Mouse (Mus musculus): ENCODE data around the gene 4931406P16Rik.

The 4931406P16Rik gene

GRCm38 (mm10) chr7:34250738-34251137, 62.6 kb downstream of the 4931406P16Rik start, which contains the start of gene Gm6096:
Gm6096 (plus strand) TSS chr7:34251038.
- DNase-seq (ENCODE audit: low spot score in 2 of 2): no peak

- no peak for DNase-seq (ENCODE audit: low spot score in 2 of 2)
Measured at GRCm38 (mm10) chr7:34246870-34247499, 66.4 kb downstream of the 4931406P16Rik start.

- no peak for DNase-seq (ENCODE audit: low spot score in 2 of 2)
Measured at GRCm38 (mm10) chr7:34242176-34242575, 71.2 kb downstream of the 4931406P16Rik start.

- no peak for DNase-seq (ENCODE audit: low spot score in 2 of 2)
Measured at GRCm38 (mm10) chr7:34238086-34238485, 75.3 kb downstream of the 4931406P16Rik start.

GRCm38 (mm10) chr7:34235602-34236001, 77.7 kb downstream of the 4931406P16Rik start:
- no peak for DNase-seq (ENCODE audit: low spot score in 2 of 2)

DNA sequence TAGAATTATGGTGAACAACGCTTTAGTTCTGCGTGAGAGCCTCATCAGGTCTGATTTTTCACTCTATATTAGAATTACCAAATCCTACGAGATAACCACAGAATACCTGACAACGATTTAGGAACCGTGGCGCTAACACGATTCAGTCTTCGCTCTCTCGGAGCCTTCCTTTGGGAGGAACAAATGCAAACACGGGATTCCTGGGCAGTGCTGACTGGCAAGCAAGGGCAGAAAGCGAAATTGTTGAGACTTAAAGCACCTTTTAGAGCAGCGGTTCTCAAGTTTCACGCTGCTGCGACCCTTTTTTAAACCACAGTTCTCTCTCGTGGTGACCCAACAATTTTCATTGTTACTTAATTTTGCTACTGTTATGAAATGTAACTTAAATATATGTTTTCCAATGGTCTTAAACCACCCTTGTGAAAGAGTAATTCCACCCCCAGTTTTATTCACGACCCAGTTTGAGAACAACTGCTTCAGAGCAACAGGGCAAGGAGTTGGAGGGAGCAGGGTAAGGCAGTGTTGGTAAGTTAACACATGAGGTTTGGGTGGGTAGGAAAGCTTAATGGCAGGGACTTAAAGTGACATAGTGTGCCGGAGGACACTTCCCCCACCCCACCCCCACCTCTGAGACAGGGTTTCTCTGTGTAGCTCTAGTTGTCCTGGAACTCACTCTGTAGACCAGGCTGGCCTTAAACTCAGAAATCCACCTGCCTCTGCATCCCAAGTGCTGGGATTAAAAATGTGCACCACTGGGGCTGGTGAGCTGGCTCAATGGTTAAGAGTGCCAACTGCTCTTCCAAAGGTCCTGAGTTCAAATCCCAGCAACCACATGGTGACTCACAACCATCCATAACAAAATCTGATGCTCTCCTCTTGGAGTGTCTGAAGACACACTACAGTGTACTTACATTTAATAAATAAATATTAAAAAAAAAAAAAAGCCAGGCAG, 78.5 kb downstream of the 4931406P16Rik start:
- no peak for DNase-seq (ENCODE audit: low spot score in 2 of 2)

DNA sequence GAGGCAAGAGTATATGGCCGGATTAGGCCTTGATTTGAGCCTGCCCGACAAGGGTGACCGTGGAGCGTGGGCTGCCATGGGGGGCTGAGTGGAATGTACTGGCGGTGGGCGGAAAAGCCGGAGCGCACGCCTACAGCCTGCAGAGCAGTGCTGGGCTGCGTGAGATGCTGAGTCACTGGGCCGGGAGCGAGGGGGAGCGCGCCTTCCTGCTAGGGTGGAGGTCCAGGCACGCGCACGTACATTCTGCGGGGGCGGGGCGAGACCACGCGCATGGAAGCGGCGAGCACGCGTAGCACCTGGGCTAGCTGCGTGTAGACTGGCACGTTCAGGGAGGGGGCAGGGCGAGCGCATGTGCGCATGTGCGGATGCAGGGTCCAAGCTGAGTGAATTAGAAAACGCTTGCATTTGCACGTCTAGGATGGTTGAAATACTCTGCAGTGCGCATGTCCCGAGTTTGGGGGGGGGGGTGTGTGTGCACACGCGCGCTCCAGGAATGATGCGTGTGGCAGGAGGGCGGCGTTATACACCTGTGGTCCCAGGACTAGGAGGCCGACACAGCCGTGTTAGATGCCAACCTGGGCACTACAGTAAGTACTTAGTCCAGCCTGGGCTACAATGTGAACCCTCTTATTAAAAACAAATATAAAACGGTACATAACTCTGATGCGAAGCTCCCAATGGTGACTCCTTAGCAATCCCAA, 79.3 kb downstream of the 4931406P16Rik start:
- DNase-seq (ENCODE audit: low spot score in 2 of 2): peak; percentile 99

GRCm38 (mm10) chr7:34232785-34233725, 80.3 kb downstream of the 4931406P16Rik start:
- DNase-seq (ENCODE audit: low spot score in 2 of 2): no peak

DNA sequence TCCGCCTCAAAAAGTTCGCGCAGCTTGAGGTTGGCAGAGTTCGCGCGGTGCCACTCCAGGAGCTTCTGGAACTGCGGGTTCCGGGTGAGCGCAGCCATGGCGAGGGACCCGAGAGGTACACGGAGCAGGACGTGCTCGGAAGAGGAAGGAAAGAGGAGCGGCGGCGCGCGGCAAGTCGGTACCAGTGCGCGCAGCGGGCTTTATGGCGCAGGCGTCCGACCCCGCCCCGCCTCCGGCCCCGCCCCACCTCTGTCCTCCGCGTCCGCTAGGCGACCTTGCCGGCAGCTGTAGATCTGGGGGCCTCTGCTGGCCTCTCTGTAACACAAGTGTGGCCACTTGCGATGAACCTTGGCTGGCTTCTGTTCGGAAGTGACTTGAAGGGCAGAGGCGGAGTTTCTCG, 83.2 kb downstream of the 4931406P16Rik start, which contains the start of gene Gpi1:
Gene Gpi1 (minus strand): TSS at position 221 of the 400 bp plus-strand sequence.
- DNase-seq (ENCODE audit: low spot score in 2 of 2): peak; percentile 71 to 77

- peak; percentile 38 to 57 for DNase-seq (ENCODE audit: low spot score in 2 of 2)
Measured at GRCm38 (mm10) chr7:34229691-34230111, 83.7 kb downstream of the 4931406P16Rik start.

GRCm38 (mm10) chr7:34229153-34229552, 84.2 kb downstream of the 4931406P16Rik start:
- DNase-seq (ENCODE audit: low spot score in 2 of 2): no peak

GRCm38 (mm10) chr7:34228641-34229040, 84.7 kb downstream of the 4931406P16Rik start:
- DNase-seq (ENCODE audit: low spot score in 2 of 2): peak in 1 of 2 experiments; percentile 36

- DNase-seq (ENCODE audit: low spot score in 2 of 2): no peak
Measured at GRCm38 (mm10) chr7:34226846-34227245, 86.5 kb downstream of the 4931406P16Rik start.

DNA sequence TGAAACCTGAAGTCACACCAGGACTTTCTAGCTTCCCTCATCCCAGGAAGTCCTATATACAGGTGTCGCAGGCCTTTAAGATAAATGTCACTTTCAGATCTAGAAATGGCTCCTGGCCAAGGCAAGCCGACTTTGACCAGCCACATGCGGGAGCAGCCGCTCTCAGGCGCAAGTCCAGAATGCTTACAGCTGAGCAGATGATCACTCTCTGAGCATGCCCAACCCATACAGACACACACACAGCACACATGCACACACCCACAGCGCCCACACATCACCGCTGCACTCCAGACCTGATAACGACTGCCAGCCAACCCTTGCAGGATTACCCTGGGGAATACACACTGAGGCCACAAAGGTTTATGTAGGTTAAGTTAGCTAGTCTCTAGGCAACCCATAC, 87.3 kb downstream of the 4931406P16Rik start:
- DNase-seq (ENCODE audit: low spot score in 2 of 2): no peak

DNA sequence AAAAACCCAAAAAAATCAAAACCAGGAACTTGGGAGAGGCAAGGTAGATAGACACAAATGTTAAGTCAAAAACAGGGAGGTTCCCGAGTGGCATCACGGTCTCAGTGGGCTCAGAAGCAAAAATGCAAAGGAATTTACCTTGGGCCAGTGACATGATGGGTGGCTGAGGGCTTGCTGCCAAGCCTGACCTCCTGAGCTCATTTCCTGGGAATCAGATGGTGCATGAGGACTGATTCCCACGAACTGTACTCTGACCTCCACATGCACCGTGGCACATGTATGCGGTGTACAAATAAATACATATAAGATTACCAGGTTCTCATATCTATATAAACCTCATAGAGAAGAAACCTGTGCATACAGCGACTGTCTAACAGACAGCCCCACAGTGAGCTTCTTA, 89.0 kb downstream of the 4931406P16Rik start:
- no peak for DNase-seq (ENCODE audit: low spot score in 2 of 2)

DNA sequence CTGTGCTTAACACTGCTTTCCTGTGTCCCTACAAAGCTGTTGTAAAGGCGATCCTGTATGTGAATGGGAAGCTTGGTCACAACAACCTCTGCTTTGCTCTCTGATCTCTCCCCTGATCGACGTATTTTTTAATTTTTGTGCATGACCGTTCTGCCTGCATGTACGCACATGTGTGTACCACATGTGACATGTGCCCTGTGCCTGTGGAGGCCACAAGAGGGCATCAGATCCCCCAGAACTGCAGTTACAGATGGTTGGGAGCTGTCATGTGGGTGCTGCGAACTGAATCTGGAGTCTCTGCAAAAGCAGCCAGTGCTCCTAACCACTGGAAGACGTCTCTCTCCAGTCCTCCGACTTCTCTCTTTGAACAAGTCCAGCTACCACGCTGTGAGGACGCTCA, 91.0 kb downstream of the 4931406P16Rik start:
- no peak for DNase-seq (ENCODE audit: low spot score in 2 of 2)

DNA sequence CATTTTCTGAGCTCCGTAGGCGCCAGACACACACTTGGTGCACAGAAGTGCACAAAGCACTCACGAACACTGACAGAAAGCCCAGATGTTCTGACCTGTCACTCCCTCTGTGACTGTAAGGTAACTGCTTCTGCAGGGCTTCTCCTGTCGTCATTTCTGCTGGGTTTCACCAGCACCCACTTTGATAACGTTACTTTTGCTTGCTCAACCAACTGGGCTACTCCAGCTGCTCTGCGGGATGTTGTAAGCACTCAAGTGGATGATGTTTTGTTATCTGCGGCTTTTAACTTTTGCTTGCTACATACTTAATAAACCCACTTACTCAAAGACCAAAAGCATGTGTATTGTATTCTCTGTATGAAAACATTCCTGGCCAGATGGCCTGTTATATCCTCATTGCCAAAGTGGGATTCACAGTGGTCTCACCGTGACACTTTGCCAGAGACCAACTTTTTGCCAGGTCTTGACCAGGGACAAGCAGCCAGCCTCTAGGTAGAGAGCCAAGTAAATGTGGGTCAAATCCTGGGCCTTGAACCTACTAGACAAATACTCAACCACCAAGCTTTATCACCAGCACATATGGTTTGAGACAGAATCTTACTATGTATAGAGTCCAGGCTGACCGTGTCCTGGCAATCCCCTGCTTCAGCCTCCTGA, 91.6 kb downstream of the 4931406P16Rik start:
- DNase-seq (ENCODE audit: low spot score in 2 of 2): no peak

DNA sequence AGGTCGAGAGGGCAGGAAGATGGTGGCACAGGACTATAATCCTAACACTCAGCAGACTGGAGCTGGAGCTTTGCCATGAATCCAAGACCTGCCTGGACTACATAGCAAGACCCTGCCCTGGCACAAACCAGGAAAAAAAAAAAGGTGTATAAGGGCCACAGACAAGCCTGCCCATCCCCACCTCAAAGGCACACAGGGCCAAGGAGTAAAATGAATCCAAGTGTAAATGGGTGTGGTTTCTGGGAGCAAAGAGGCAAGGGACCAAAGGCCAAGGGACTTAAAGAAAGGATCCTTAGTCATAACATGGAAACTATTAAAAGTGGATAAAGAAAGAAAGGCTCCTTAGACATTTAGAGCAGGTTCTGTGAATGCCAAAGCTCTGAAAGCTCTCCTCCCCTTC, 94.9 kb downstream of the 4931406P16Rik start:
- no peak for DNase-seq (ENCODE audit: low spot score in 2 of 2)

- no peak for DNase-seq (ENCODE audit: low spot score in 2 of 2)
Measured at GRCm38 (mm10) chr7:34216474-34216873, 96.9 kb downstream of the 4931406P16Rik start.

GRCm38 (mm10) chr7:34215481-34215880, 97.9 kb downstream of the 4931406P16Rik start:
- DNase-seq (ENCODE audit: low spot score in 2 of 2): no peak

Data from urinary bladder, postnatal 36 days (tissue).